Mouse (Mus musculus) embryo, embryonic 11.5 days (tissue): Measurements from ENCODE around the gene Reg3b.
"Not testable (repeated sequence)": the region's sequence is repeated elsewhere in the genome, so short reads cannot be mapped to it uniquely, and the experiment has no call there.

Experiments
- DNase-seq: peaks from one replicate; pipeline ENCODE4 v3.0.0-alpha.2; 2012; ENCODE audit warnings: low read depth, low spot score

Reg3b gene

DNA sequence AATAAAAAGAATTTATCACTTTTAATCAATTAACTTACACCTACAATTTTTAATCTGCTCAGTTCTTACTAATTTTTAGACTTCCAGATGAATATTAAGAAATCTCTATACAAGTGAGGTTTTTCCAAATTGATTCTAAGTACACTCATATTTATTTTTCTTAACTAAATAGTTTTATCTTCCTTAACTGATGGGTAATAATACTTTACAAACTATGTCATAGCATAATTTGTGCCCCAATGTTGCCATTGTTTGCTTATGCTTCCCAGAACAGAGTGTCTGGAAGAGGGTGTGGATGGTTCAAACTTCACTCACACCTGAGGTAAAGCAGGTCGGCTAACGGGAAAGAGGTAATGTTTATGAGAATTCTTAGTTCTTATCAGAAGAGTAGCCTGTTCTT lies at the start of gene Reg3b:
Gene Reg3b (plus strand): TSS at position 301 of the 400 bp plus-strand sequence.
- DNase-seq, result no peak

DNA sequence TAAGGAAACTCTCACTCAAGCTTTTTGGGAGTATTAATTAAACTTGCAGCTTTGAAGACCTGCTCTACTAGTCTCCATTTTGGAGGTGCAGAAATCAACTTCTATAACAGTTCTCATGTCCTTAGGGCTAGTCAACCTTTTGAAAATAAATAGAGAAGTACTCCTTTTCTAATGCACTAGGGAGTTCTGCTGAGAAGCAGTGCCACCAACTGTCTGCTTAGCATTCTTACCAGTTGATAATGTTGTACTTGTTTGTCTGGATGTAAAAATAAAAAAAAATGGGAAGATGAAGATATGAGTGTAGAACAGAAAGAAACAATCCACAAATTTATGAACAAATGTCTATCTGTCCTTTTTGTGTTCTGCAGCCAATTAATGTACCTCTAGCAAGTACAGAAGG lies 42.7 kb upstream of the Reg3b start:
- no peak for DNase-seq

DNA sequence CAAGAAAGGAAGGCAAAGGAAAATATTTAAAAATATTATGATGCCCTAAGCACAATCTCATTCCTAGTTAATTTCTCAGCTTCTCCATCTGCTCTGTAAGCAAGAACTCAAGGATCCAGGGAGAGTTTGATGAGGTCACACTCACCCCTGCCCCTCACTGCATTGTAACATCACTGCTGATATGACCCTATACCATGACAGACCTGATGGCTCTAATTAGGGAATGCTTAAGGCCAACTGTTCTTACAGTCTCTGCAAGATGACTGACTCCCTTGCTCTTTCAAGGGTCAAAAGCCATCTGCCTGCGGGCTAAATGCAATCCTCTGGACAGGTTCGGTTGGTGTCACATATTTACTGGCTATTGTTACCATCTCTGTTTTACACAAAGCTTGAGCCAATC lies 41.3 kb upstream of the Reg3b start:
- no peak for DNase-seq

DNA sequence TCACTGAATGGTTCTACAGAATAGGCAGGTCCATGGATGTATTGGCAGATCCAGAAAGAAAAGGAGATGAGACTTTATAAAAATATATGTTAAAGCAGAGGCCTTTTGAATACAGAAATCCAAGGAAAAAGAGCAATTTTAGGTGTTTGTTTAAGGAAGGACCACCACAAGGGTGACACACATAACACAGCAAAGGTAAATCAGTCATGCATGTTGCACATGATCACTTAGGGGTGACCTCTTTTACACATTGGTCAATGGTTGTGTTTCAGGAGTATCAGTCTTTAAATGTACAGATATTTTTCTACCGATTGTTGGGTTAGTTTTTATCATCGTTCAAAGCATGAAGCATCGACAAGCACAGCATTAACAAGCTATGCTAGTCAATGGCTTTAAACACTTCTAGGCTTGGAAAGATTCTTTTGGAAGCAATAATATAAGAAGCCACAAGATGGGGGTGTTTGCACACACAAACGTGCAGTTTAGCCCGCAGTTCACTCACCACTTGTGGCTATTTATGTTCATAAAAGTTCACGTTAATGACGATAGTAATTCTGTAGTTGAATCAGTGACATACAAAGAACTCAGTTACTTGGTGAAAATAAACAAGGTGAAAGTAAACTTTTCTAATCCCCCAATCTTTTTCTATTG lies 38.4 kb upstream of the Reg3b start:
- DNase-seq, result peak; percentile 8

DNA sequence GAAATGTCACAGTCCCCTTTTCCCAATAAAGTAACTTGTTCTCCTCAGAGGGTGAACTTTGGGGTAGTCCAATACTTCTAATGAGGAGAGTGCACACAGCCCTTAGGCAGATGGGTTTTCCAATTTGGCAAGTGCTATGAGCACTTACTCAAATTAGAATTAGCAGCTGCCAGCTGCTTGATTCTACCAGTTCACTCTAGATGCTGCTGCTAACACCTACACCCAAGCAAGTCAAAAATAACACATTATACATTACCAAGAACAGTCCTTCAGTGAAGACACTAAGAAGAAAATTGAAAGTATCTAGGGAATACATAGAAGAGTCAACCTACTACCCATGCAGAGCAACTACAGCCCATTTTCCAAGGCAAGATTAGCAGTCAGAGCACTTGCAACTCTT lies 30.2 kb upstream of the Reg3b start:
- no peak for DNase-seq

DNA sequence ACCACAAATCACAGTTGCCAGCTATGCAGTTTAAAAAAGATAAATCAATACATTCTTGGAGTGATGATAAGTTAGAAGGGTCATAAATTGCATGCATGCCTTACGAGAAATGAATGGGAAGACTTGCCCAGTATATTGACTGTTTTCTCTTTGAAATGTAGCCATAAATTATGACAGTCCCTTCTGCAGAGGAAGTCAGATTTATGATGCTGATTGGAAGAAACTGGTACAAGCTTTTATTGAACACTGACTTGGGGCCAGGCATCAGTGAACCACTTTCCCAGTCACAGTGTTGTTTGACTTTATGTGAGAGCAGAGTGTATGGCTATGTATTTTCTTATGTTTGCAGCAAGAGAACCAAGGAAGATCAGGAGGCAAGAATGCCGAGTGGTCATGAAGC lies 28.8 kb upstream of the Reg3b start:
- DNase-seq, result peak; percentile 8

DNA sequence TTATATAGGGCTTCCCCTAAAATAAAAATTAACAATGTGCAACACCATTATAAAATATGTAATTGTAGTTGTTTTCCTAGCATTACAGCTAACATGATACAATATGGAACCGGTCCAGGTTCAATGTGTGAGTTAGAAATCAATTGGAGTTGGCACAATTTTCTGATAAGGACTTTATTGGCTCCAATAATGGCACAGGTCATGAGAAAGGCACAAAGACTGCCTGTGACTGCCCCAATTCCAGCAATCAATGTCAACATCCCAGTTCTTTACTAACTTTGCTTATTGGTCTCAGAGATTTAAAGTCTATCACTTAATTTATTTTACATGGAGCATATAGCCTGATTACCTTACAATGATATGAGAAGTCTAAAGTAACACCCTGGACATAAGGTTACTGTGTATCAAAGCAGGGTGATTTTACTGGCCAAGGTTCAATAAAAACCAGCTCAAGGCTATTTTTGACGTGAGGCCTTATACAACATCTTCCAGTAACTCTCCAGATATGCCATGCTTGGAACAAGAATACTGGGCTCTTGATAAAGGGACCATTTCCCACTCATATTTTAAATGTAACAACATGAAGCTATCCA lies 8.4 kb upstream of the Reg3b start:
- DNase-seq, result no peak

DNA sequence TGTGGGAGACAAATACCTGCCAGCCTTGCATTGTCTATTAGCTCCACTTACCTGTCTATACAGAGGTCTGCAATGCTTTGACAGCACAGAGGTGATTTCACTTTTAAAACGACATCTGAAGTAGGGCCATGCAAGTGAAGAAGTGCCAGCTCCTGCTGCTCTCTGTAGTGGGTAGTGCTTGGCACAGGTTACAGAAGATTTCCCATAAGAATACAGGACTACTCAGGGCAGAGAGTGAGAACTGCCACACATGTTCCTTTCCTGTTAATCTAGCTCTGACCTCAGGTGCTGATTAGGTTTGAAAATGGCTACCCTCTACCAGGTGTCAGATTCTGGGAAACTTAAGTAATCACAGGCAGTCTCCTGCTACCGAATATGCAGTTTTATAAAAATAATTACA lies 8.3 kb downstream of the Reg3b start, which contains the start of gene Reg3d:
Gene Reg3d (minus strand): TSS at position 101 of the 400 bp plus-strand sequence.
- DNase-seq, result no peak

DNA sequence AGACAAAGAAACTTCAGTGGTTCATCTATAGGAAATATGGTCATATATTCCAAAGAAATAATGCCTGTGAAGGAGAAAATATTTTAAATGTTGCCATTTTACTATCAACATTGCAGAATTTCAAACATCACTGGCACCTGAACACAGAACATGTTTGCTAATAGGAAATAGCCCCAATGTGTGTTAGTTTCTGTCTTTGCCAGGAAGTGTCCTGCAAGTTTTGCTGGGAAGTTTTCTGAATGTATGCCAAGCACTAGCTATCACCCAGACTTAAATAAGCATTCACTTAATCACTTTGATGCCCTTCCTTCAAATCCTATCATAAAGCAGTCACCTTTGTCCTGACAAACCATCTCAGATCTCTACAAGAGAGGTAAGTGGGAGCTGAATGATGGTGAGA lies 10.0 kb downstream of the Reg3b start, which contains the start of gene Reg3a:
Gene Reg3a (plus strand): TSS at position 301 of the 400 bp plus-strand sequence.
- no peak for DNase-seq

DNA sequence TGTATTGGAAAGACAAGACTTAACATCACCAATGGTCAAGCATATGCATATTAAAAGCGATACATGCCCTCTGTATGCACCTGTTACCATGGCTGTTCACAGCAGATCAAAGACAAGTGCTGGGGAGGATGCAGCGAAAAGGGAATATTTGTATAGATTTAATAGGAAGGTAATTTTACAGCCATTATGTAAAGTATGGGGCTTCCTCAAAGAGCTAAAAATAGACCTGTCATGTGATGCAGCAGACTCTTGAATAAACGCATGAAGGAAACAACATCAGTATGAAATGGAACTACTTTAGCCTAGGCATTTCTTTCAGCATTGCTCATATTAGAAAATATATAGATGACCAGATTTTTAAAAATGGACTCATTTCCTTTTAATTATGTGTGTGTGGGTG lies 15.2 kb downstream of the Reg3b start:
- no peak for DNase-seq

DNA sequence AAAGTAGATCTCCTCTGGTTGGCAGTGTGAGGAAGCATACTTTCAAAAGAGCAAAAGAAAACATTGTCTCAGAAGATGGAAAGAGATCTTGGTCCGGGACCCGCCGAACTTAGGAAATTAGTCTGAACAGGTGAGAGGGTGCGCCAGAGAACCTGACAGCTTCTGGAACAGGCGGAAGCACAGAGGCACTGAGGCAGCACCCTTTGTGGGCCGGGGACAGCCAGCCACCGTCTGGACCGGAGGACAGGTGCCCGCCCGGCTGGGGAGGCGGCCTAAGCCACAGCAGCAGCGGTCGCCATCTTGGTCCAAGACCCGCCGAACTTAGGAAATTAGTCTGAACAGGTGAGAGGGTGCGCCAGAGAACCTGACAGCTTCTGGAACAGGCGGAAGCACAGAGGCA lies 24.9 kb downstream of the Reg3b start, which contains the start of gene Reg2:
Gene Reg2 (plus strand): TSS at position 301 of the 400 bp plus-strand sequence.
- DNase-seq, result not testable (repeated sequence)

DNA sequence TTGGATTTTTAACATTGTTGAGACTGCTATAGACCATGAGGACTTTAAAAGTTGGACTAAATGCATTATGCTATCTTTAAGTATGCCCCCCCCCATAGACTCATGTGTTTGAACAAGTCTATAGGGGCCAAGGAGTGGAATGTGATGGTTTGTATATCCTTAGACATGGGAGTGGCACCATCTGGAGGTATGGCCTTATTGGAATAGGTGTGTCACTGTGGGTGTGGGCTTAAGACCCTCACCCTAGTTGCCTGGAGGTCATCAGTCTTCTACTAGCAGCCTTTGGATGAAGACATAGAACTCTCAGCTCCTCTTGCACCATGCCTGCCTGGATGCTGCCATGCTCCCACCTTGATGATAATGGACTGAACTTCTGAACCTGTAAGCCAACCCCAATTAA lies 52.0 kb downstream of the Reg3b start, which contains the start of gene Reg1:
Gene Reg1 (plus strand): TSS at position 301 of the 400 bp plus-strand sequence.
- not testable (repeated sequence) for DNase-seq
